Mouse (Mus musculus) ovary, postnatal 36 days (tissue): ENCODE measurements around the gene Maco1.
"Not testable (repeated sequence)": the region's sequence is repeated elsewhere in the genome, so short reads cannot be mapped to it uniquely, and the experiment has no call there.

Experiments
- DNase-seq: peaks from one replicate; pipeline ENCODE4 v3.0.0; 2022; ENCODE audit warnings: low spot score, mixed read lengths

Maco1 gene

DNA sequence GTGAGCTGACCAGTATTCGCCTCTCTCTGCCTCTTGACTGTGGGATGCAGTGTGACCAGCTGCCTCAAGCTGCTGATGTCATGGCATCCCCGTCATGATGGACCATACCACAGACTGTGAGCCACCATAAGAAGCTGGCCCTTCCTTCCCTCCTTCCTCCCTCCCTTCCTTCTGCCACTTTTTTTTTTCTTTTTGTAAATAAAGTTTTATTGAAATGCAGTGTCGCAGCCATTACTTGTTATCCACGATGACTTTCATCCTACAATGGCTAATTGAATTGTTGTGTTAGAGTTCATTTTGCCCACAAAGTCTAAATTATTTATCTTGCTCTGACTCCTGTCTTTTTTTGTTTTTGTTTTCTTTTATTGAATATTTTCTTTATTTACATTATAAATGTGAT lies 5.3 kb upstream of the Maco1 start:
- no peak for DNase-seq

DNA sequence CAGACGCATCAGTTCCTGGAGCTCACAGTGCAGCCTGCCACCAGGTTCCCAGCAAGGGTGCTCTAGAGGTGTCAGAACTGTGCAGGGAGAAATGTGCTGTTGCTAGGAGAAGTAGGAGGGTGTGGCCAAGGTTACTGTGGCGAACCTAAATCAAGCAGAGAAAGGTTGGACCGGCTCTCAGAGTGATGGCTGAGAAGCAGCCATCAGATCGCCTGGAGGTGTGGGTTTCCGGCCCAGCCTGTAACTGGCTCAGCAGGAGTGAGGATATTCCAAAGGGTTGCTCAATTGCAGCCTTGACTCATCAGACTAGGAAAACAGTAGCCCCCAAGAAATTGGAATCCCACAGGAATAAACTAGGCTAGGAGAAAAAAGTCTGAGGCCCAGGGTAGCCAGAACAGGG lies 3.4 kb upstream of the Maco1 start:
- no peak for DNase-seq

- DNase-seq = no peak
Measured at GRCm38 (mm10) chr4:134856056-134856455, 2.9 kb upstream of the Maco1 start.

GRCm38 (mm10) chr4:134855371-134855770 lies 2.2 kb upstream of the Maco1 start:
- no peak for DNase-seq

GRCm38 (mm10) chr4:134853637-134854485 lies 716 bp upstream of the Maco1 start:
- DNase-seq = peak; percentile 92

GRCm38 (mm10) chr4:134852438-134853255 lies 498 bp downstream of the Maco1 start:
- DNase-seq = peak; percentile 62

- DNase-seq = no peak
Measured at GRCm38 (mm10) chr4:134851876-134852275, 1.3 kb downstream of the Maco1 start.

DNA sequence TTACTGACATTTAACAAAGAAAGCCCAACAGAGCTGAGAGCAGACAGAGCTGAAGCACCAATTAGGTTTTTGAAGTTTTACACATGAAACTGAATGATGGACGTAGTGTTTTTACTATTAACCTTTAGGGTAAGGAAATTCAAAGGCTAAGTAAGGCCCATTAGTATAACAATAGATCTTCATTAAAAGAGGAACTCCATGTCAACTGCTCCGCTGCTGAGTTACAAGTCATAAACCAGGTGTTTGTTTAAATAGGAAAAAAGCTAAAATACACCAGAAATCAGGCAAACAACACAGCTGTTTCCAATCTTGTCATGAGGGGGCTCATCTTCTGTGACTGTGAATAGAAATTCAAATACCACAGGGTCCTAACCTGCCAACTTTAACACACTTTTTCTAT lies 1.9 kb downstream of the Maco1 start:
- DNase-seq = no peak

DNA sequence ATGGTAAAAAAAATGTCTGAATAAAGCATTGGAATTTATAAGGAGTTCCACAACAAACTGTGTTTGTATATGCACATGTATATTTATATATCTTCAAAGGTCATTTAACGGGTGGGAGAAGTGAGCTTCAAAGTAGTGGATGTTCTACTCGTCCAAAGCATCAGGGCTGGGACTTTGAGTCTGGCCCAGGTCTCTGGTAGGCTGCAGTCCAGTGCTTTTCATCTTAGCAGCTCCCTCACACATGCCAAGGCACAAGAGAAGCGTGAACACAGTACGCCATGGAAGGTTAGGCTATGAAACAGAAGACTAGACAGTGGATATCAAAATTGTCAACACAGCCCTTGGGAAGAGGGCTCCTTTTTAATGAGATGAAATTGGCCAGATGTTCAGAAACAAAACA lies 2.6 kb downstream of the Maco1 start:
- DNase-seq = no peak

DNA sequence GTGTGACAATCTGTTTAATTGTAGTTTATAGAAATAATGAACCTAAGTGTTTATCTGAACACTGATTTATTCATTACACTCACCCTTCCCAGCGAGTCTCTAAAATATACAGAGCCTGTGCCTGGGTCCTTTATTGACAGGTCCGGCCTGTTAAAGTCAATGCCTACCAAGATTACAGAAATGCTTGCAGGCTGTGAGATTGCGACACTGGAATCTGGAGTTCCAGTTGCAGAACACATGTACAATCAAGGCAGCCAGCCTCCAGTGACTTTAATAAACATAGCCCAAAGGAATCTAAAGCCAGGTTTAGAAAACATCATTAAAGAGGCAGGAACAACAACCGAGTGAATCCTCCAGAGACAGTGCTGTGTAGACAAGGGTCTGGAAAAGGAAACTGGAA lies 5.6 kb downstream of the Maco1 start:
- DNase-seq = no peak

- no peak for DNase-seq
Measured at GRCm38 (mm10) chr4:134843566-134843965, 9.6 kb downstream of the Maco1 start.

- no peak for DNase-seq
Measured at GRCm38 (mm10) chr4:134840231-134840630, 12.9 kb downstream of the Maco1 start.

GRCm38 (mm10) chr4:134838706-134839105 lies 14.4 kb downstream of the Maco1 start:
- not testable (repeated sequence) for DNase-seq

DNA sequence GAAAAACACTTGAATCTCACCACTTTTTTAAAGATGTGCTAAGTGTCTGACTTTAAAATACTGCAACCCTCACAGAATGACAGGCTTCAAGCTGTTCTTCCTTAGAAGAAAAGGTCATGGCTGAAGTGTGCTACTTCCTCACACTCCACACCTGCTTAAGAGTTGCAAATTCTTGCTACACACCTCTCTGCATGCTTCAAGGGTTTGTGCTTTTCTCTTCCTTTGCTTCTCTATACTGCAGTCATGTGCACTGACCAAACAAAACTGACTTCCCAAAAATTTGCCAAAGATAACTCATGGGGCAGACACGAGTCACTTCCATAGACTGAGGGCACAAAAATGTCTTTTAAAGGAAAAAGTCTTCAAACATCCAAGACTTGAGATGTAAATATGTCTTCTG lies 14.9 kb downstream of the Maco1 start:
- DNase-seq = no peak

GRCm38 (mm10) chr4:134835486-134835885 lies 17.7 kb downstream of the Maco1 start:
- DNase-seq = no peak

GRCm38 (mm10) chr4:134831934-134832333 lies 21.2 kb downstream of the Maco1 start:
- no peak for DNase-seq

- DNase-seq = no peak
Measured at GRCm38 (mm10) chr4:134827806-134828205, 25.3 kb downstream of the Maco1 start.

- no peak for DNase-seq
Measured at GRCm38 (mm10) chr4:134826348-134826747, 26.8 kb downstream of the Maco1 start.

DNA sequence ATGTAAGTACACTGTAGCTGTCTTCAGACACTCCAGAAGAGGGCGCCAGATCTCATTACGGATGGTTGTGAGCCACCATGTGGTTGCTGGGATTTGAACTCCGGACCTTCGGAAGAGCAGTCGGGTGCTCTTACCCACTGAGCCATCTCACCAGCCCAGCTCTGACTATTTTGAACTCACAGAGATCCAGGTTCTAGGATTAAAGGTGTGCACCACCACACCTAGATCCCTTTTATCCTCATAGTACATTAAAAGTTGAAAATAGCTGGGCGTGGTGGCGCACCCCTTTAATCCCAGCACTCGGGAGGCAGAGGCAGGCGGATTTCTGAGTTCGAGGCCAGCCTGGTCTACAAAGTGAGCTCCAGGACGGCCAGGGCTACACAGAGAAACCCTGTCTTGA lies 27.3 kb downstream of the Maco1 start:
- DNase-seq = not testable (repeated sequence)

DNA sequence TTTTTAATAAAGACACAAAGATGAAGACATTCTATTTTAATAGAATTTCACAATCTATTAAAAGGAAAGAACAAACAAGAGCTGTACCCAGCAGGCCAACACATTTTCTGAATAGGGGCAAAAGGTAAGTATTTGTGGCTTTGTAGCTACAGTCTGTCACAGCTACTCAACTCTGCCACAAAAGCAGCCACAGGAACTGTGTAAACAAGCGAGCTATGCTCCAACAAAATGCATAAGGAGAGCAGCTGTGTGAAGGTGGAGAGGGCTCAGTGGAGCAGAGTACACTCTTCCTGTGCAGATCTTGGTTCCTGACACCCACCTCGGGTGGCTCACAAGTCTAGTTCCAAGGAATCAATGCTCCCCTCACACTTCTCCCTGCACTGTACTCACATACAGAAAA lies 29.6 kb downstream of the Maco1 start:
- no peak for DNase-seq

DNA sequence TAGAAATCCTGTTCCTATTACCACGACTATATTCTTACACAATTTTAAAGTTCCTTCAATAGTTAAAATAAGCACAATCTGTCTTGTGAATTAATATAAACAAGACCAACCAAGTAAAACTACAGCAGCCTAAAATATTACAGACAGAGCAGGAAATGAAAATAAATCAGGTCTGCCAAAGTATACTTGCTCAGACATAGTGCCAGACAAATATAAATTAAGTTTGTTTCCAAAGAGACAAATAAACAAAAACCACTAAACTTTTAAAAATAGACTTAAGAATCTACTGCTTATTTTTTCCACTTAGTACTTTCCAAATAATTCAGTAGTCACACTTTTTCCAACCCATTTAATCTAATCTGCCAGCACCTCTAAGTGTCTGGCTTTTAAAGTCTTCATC lies 32.1 kb downstream of the Maco1 start:
- DNase-seq = no peak

GRCm38 (mm10) chr4:134817706-134818105 lies 35.4 kb downstream of the Maco1 start:
- no peak for DNase-seq

DNA sequence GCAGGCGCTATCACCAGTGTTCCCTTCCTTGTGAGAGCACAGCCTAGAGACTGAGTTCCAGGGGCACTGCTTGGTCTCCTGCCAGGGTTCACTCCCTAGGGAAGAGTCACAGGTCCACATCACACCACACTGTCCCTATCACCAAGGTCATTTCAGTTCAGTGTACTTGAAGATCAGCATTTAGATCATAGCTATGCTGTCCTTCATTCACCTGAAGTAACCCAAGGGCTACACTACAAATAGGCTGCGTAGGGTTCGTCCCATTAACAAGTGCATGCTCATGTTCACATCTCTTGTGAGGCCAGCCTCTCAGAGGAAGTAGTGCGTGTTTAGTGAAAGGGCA lies 38.9 kb downstream of the Maco1 start:
- no peak for DNase-seq
